Mouse (Mus musculus) heart, adult 10 weeks (tissue): ENCODE measurements around the gene Trem1. TPM values are rescaled to one million over a fixed set of nuclear protein-coding genes. Genes with fewer than 3 reads are reported as not detected.

Experiments used
- polyA plus RNA-seq: library from polyadenylated mRNA; stranded (reverse); fragments of 350-450 nt; fragmentation: Illumina TruSeq; extraction: RNeasy Lipid Tissue Mini Kit (QIAGEN cat#74804); gene quantifications from one replicate; pipeline ENCODE4 v1.2.3, GENCODE M21; 2014; ENCODE audit warnings: low read depth, low replicate concordance

Gene Trem1
- not detected for polyA plus RNA-seq

GRCm38 (mm10) chr17:48232518-48232917 lies at the start of gene Trem1:
Trem1 (plus strand) TSS chr17:48232768.

GRCm38 (mm10) chr17:48247221-48247928 lies 14.8 kb downstream of the Trem1 start, which contains the start of gene Trem3:
Trem3 (plus strand) TSS chr17:48247777.

DNA sequence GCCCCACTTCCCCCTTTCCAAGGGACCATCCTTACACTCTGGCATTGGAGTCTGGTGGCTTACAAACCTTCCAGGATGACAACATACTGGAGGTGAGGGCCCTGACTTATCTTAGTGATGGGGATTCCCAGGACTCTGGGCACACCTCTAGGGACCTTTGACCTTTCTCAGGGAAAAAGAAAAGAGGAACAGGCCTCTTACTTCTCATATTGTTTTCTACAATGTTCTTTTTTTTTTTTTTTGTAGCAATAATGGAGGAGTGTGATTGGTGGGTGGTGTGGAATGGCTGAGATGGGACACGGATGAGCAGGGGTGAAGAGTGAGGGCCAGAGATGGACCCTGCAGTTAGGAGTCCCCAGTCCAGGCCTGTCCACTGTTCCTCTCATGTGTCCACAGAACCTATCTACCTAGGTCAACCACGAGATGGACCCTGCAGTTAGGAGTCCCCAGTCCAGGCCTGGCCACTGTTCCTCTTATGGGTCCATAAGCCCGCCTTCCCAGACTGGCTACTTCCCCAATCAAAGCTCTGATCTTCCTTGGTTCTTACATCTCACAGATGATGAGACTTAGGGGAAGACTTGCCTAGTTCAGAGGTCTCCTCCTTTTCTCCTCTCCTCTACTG lies 31.3 kb downstream of the Trem1 start, which contains the start of gene Treml4:
TSS of gene Treml4 (plus strand) at position 555 of the 622 bp plus-strand sequence.

Other genes starting within 250 kb of the Trem1 start
- not detected for gene 1700122O11Rik, start 194.5 kb upstream of the Trem1 start, polyA plus RNA-seq
- gene 1700067P10Rik, start 143.4 kb upstream of the Trem1 start, polyA plus RNA-seq, result not detected
- not detected for gene 9830107B12Rik, start 86.5 kb upstream of the Trem1 start, polyA plus RNA-seq
- gene A530064D06Rik, start 65.5 kb upstream of the Trem1 start, polyA plus RNA-seq, result not detected
- gene Trem3, start 15.0 kb downstream of the Trem1 start, polyA plus RNA-seq, result not detected
- gene Treml4, start 31.5 kb downstream of the Trem1 start, polyA plus RNA-seq, result not detected
- 0.13 TPM for gene Treml2, start 66.7 kb downstream of the Trem1 start, polyA plus RNA-seq
- gene B430306N03Rik, start 83.4 kb downstream of the Trem1 start, polyA plus RNA-seq, result 0.16 TPM
- 2.2 TPM for gene Trem2, start 113.6 kb downstream of the Trem1 start, polyA plus RNA-seq
- gene Treml1, start 127.1 kb downstream of the Trem1 start, polyA plus RNA-seq, result not detected
- gene Nfya, start 177.1 kb downstream of the Trem1 start, polyA plus RNA-seq, result 25.8 TPM
- 41.8 TPM for gene Oard1, start 177.2 kb downstream of the Trem1 start, polyA plus RNA-seq
- gene Apobec2, start 200.2 kb downstream of the Trem1 start, polyA plus RNA-seq, result 274 TPM
- gene Tspo2, start 218.8 kb downstream of the Trem1 start, polyA plus RNA-seq, result not detected
- gene Unc5cl, start 222.1 kb downstream of the Trem1 start, polyA plus RNA-seq, result not detected